Mouse (Mus musculus): ENCODE measurements around the gene Plekha4. TPM values are rescaled to one million over a fixed set of nuclear protein-coding genes. Genes with fewer than 3 reads are reported as not detected.
"Not testable (repeated sequence)": the region's sequence is repeated elsewhere in the genome, so short reads cannot be mapped to it uniquely, and the experiment has no call there.

Gene Plekha4
- polyA plus RNA-seq, 1 experiment from 2014 or later = 0.80 TPM

- peak overlapping the region; percentile 51 for H3K4me3 ChIP-seq (ENCODE audit: low read depth, low read length)
- H3K4me2 ChIP-seq (replicated peaks; ENCODE audit: low read depth) = peak overlapping the region; percentile 71
- TF ChIP-seq CTCF (IDR thresholded peaks at IDR 0.05; ENCODE audit: low read depth) = no peak
- WGBS = 56% methylated on average over 16 of the region's 16 CpGs
- peaks cover 8% of the 10 kb centered on the region for H3K4me1 ChIP-seq (replicated peaks; ENCODE audit: control insufficient read depth, insufficient read depth, low read length)
- no peaks in the 10 kb centered on the region for H3K9me3 ChIP-seq (ENCODE audit: control insufficient read depth)
- H3K36me3 ChIP-seq (ENCODE audit: control insufficient read depth, insufficient read depth) = peaks cover 8% of the 10 kb centered on the region; the same call in 1 of the 2 replicates
- no peak overlapping the region for H3K27ac ChIP-seq (ENCODE audit: low read depth, low read length)
- no peak for ATAC-seq
- H3K9ac ChIP-seq (ENCODE audit: low read depth, low read length) = no peak overlapping the region
- H3K27me3 ChIP-seq (replicated peaks; ENCODE audit: control insufficient read depth, insufficient read depth, low read length) = no peaks in the 10 kb centered on the region
Observed at GRCm38 (mm10) chr7:45522194-45522752, 3.9 kb upstream of the Plekha4 start.

- H3K27me3 ChIP-seq (replicated peaks; ENCODE audit: control insufficient read depth, insufficient read depth, low read length) = no peaks in the 10 kb centered on the region
- no peak overlapping the region for H3K27ac ChIP-seq (ENCODE audit: low read depth, low read length)
- H3K9ac ChIP-seq (ENCODE audit: low read depth, low read length) = no peak overlapping the region
- no peaks in the 10 kb centered on the region for H3K9me3 ChIP-seq (ENCODE audit: control insufficient read depth)
- WGBS = 61% methylated on average over 18 of the region's 18 CpGs
- H3K4me2 ChIP-seq (replicated peaks; ENCODE audit: low read depth) = peak overlapping the region; percentile 37
- peaks cover 8% of the 10 kb centered on the region; the same call in 1 of the 2 replicates for H3K36me3 ChIP-seq (ENCODE audit: control insufficient read depth, insufficient read depth)
- no peak for ATAC-seq
- no peak overlapping the region for H3K4me3 ChIP-seq (ENCODE audit: low read depth, low read length)
- peaks cover 8% of the 10 kb centered on the region for H3K4me1 ChIP-seq (replicated peaks; ENCODE audit: control insufficient read depth, insufficient read depth, low read length)
- no peak for TF ChIP-seq CTCF (IDR thresholded peaks at IDR 0.05; ENCODE audit: low read depth)
Observed at GRCm38 (mm10) chr7:45522957-45523676, 3.0 kb upstream of the Plekha4 start.

GRCm38 (mm10) chr7:45523678-45524170 is 2.4 kb upstream of the Plekha4 start:
- WGBS = 77% methylated on average over 13 of the region's 13 CpGs
- Histone ChIP-seq H3K36me3 (ENCODE audit: control insufficient read depth, insufficient read depth) (peaks cover 8% of the 10 kb centered on the region; the same call in 1 of the 2 replicates), H3K4me1 (replicated peaks; ENCODE audit: control insufficient read depth, insufficient read depth, low read length) (peaks cover 8% of the 10 kb centered on the region), H3K4me3 (ENCODE audit: low read depth, low read length) (no peak overlapping the region), H3K4me2 (replicated peaks; ENCODE audit: low read depth) (peak overlapping the region; percentile 37), H3K9ac (ENCODE audit: low read depth, low read length) (no peak overlapping the region), H3K27me3 (replicated peaks; ENCODE audit: control insufficient read depth, insufficient read depth, low read length) (no peaks in the 10 kb centered on the region), H3K27ac (ENCODE audit: low read depth, low read length) (no peak overlapping the region), H3K9me3 (ENCODE audit: control insufficient read depth) (no peaks in the 10 kb centered on the region)
- no peak for ATAC-seq
- TF ChIP-seq CTCF (IDR thresholded peaks at IDR 0.05; ENCODE audit: low read depth) = no peak

GRCm38 (mm10) chr7:45524841-45525621 is 1.1 kb upstream of the Plekha4 start:
- WGBS = 14% methylated on average over 12 of the region's 12 CpGs

GRCm38 (mm10) chr7:45526474-45527120 is 467 bp downstream of the Plekha4 start:
- Histone ChIP-seq H3K27me3 (replicated peaks; ENCODE audit: control insufficient read depth, insufficient read depth, low read length) (no peaks in the 10 kb centered on the region), H3K4me3 (ENCODE audit: low read depth, low read length) (peak overlapping the region; percentile 61), H3K9me3 (ENCODE audit: control insufficient read depth) (no peaks in the 10 kb centered on the region), H3K9ac (ENCODE audit: low read depth, low read length) (peak overlapping the region; percentile 77), H3K4me1 (replicated peaks; ENCODE audit: control insufficient read depth, insufficient read depth, low read length) (peaks cover 8% of the 10 kb centered on the region), H3K4me2 (replicated peaks; ENCODE audit: low read depth) (peak overlapping the region; percentile 73), H3K27ac (ENCODE audit: low read depth, low read length) (peak overlapping the region; percentile 80), H3K36me3 (ENCODE audit: control insufficient read depth, insufficient read depth) (peaks cover 8% of the 10 kb centered on the region; the same call in 1 of the 2 replicates)
- 21% methylated on average over 7 of the region's 7 CpGs for WGBS
- peak; percentile 65 for TF ChIP-seq CTCF (IDR thresholded peaks at IDR 0.05; ENCODE audit: low read depth)
- ATAC-seq = no peak

More at GRCm38 (mm10) chr7:45524841-45525621, 1.1 kb upstream of the Plekha4 start:
- Histone ChIP-seq H3K4me2 (replicated peaks; ENCODE audit: low read depth) (peak overlapping the region; percentile 73), H3K9me3 (ENCODE audit: control insufficient read depth) (no peaks in the 10 kb centered on the region), H3K9ac (ENCODE audit: low read depth, low read length) (peak overlapping the region; percentile 77), H3K36me3 (ENCODE audit: control insufficient read depth, insufficient read depth) (peaks cover 8% of the 10 kb centered on the region; the same call in 1 of the 2 replicates), H3K4me1 (replicated peaks; ENCODE audit: control insufficient read depth, insufficient read depth, low read length) (peaks cover 8% of the 10 kb centered on the region), H3K4me3 (ENCODE audit: low read depth, low read length) (peak overlapping the region; percentile 61), H3K27me3 (replicated peaks; ENCODE audit: control insufficient read depth, insufficient read depth, low read length) (no peaks in the 10 kb centered on the region), H3K27ac (ENCODE audit: low read depth, low read length) (peak overlapping the region; percentile 80; the same call in 1 of the 2 replicates)
- no peak for TF ChIP-seq CTCF (IDR thresholded peaks at IDR 0.05; ENCODE audit: low read depth)
- no peak for ATAC-seq

GRCm38 (mm10) chr7:45527169-45527568 is 1.0 kb downstream of the Plekha4 start:
- not testable (repeated sequence) for H3K27me3 ChIP-seq (replicated peaks; ENCODE audit: control insufficient read depth, insufficient read depth, low read length)

More at GRCm38 (mm10) chr7:45527169-45527568, 1.0 kb downstream of the Plekha4 start:
- not testable (repeated sequence) for H3K27ac ChIP-seq (ENCODE audit: low read depth, low read length); H3K4me2 ChIP-seq (replicated peaks; ENCODE audit: low read depth); H3K9me3 ChIP-seq (ENCODE audit: control insufficient read depth); H3K4me1 ChIP-seq (replicated peaks; ENCODE audit: control insufficient read depth, insufficient read depth, low read length); H3K9ac ChIP-seq (ENCODE audit: low read depth, low read length); ATAC-seq; H3K36me3 ChIP-seq (ENCODE audit: control insufficient read depth, insufficient read depth); H3K4me3 ChIP-seq (ENCODE audit: low read depth, low read length)
- 92% methylated on average over 6 of the region's 6 CpGs for WGBS

Data from intestine, postnatal 0 days (tissue).